Mouse (Mus musculus) layer of hippocampus, adult 8-10 months (tissue): ENCODE data around the gene H2-M10.5. TPM values are rescaled to one million over a fixed set of nuclear protein-coding genes. Genes with fewer than 3 reads are reported as not detected.
"Not testable (repeated sequence)": the region's sequence is repeated elsewhere in the genome, so short reads cannot be mapped to it uniquely, and the experiment has no call there.

Experiments
- DNase-seq, 2 experiments: peaks; one replicate each; pipeline ENCODE4 v3.0.0; 2022; ENCODE audit warnings: low spot score in 2 of 2
- total RNA-seq, 4 experiments: library from RNA; stranded (reverse); gene quantifications; 2 replicates each; pipeline ENCODE4 v1.2.4; 2022

Gene H2-M10.5
- not detected for total RNA-seq

GRCm38 (mm10) chr17:36772610-36773009 lies at the start of gene H2-M10.5:
Gene H2-M10.5, plus strand, starts transcription at chr17:36772910.
- DNase-seq, result not testable (repeated sequence)

GRCm38 (mm10) chr17:36726046-36726445 lies 46.7 kb upstream of the H2-M10.5 start:
- DNase-seq, result peak in 1 of 2 experiments; percentile 9

- no peak for DNase-seq
These were observed 8.9 kb upstream of the H2-M10.5 start for GRCm38 (mm10) chr17:36763816-36764215.

GRCm38 (mm10) chr17:36764244-36764643 lies 8.5 kb upstream of the H2-M10.5 start:
- DNase-seq, result peak; percentile 20 to 32

- not testable (repeated sequence) for DNase-seq
These were observed 7.3 kb upstream of the H2-M10.5 start for GRCm38 (mm10) chr17:36765403-36765802.

- no peak for DNase-seq
These were observed 8.8 kb downstream of the H2-M10.5 start for GRCm38 (mm10) chr17:36781533-36781932.

- peak; percentile 4 to 37 for DNase-seq
These were observed 13.8 kb downstream of the H2-M10.5 start for GRCm38 (mm10) chr17:36786483-36786886.

GRCm38 (mm10) chr17:36788351-36788750 lies 15.6 kb downstream of the H2-M10.5 start:
- no peak for DNase-seq

GRCm38 (mm10) chr17:36788801-36789200 lies 16.1 kb downstream of the H2-M10.5 start:
- DNase-seq, result peak; percentile 66 to 82

- DNase-seq, result no peak
These were observed 26.8 kb downstream of the H2-M10.5 start for GRCm38 (mm10) chr17:36799493-36799892.

GRCm38 (mm10) chr17:36799921-36800462 lies 27.3 kb downstream of the H2-M10.5 start:
- not testable (repeated sequence) for DNase-seq

GRCm38 (mm10) chr17:36811871-36812270 lies 39.2 kb downstream of the H2-M10.5 start, which contains the start of gene H2-M10.6:
Gene H2-M10.6, plus strand, starts transcription at chr17:36812171.
- no peak for DNase-seq

- peak in 1 of 2 experiments; percentile 36 for DNase-seq
These were observed 51.3 kb downstream of the H2-M10.5 start for GRCm38 (mm10) chr17:36824005-36824404.

- no peak for DNase-seq
These were observed 52.8 kb downstream of the H2-M10.5 start for GRCm38 (mm10) chr17:36825525-36825924.

Other genes with a start within 250 kb of the H2-M10.5 start
- gene H2-M11, start 225.8 kb upstream of the H2-M10.5 start, total RNA-seq, result not detected
- not detected for gene H2-M9, start 130.2 kb upstream of the H2-M10.5 start, total RNA-seq
- gene H2-M1, start 100.7 kb upstream of the H2-M10.5 start, total RNA-seq, result not detected
- gene H2-M10.6, start 39.3 kb downstream of the H2-M10.5 start, total RNA-seq, result not detected
- 10 to 100 TPM; 22.1 to 26.5 (median 23.2) TPM for gene Trim26, start 64.2 kb downstream of the H2-M10.5 start, total RNA-seq
- gene Trim15, start 94.3 kb downstream of the H2-M10.5 start, total RNA-seq, result not detected
- gene Trim10, start 96.7 kb downstream of the H2-M10.5 start, total RNA-seq, result not detected
- under 1 TPM in 1 of 4 experiments, not detected in 3; 0.31 TPM for gene Trim40, start 117.2 kb downstream of the H2-M10.5 start, total RNA-seq
- not detected for gene Trim31, start 125.2 kb downstream of the H2-M10.5 start, total RNA-seq
- gene Rnf39, start 170.0 kb downstream of the H2-M10.5 start, total RNA-seq, result 1 to 10 TPM; 3.9 to 4.3 (median 4.2) TPM
- gene Ppp1r11, start 178.8 kb downstream of the H2-M10.5 start, total RNA-seq, result 100 to 1,000 TPM; 122 to 142 (median 124) TPM
- gene Znrd1, start 185.6 kb downstream of the H2-M10.5 start, total RNA-seq, result 10 to 100 TPM; 26.6 to 35.5 (median 32.2) TPM
- gene Znrd1as, start 185.7 kb downstream of the H2-M10.5 start, total RNA-seq, result 1 to 10 TPM; 4.1 to 6.8 (median 5.8) TPM
- gene 2410137M14Rik, start 208.3 kb downstream of the H2-M10.5 start, total RNA-seq, result under 1 TPM in 1 of 4 experiments, not detected in 3; 0.47 TPM
- gene H2-M5, start 216.6 kb downstream of the H2-M10.5 start, total RNA-seq, result 1 to 10 TPM in 2 of 4 experiments, under 1 TPM in 2; 0.49 to 1.6 (median 0.91) TPM
- gene Zfp57, start 228.3 kb downstream of the H2-M10.5 start, total RNA-seq, result 10 to 100 TPM in 2 of 4 experiments, 1 to 10 TPM in 2; 8.9 to 10.8 (median 9.8) TPM